Mouse (Mus musculus) embryonic facial prominence, embryonic 11.5 days (tissue): ENCODE measurements at regions not wholly inside any gene's neighbourhood (a gene's known extent, or its start where the extent isn't known, plus 50 kb on each side); places are given as distances from the start of the nearest gene placed in this dataset.

Source experiments
- ATAC-seq: fragments of 200-750 bp; cut with Nextera tagmentation; replicated peaks from 2 replicates; pipeline ENCODE4 v1.8.0; 2017; ENCODE audit warnings: low read depth; ENCODE audit not compliant: insufficient number of reproducible peaks, low FRiP score, low TSS enrichment
- DNase-seq: peaks from one replicate; pipeline ENCODE4 v3.0.0-alpha.2; 2015; ENCODE audit warnings: low spot score
- H3K27ac ChIP-seq: fragments of 300-500 bp; sonication (generic); replicated peaks from 2 replicates; pipeline ENCODE4 v1.5.1; 2014; ENCODE audit warnings: mild to moderate bottlenecking, low read depth, low read length, control low read depth
- H3K27me3 ChIP-seq: fragments of 300-500 bp; sonication (generic); 2 replicates; pipeline ENCODE4 v1.6.1; 2014; ENCODE audit warnings: mild to moderate bottlenecking, low read length, moderate library complexity, mixed read lengths; ENCODE audit not compliant: control insufficient read depth, insufficient read depth
- H3K36me3 ChIP-seq: fragments of 300-500 bp; sonication (generic); replicated peaks from 2 replicates; pipeline ENCODE4 v1.6.1; 2014; ENCODE audit warnings: low read depth, mild to moderate bottlenecking, low read length, moderate library complexity, mixed read lengths; ENCODE audit not compliant: control insufficient read depth, insufficient read depth
- H3K4me1 ChIP-seq: fragments of 300-500 bp; sonication (generic); 2 replicates; pipeline ENCODE4 v1.6.1; 2014; ENCODE audit warnings: low read length, mixed read lengths; ENCODE audit not compliant: control insufficient read depth, insufficient read depth
- H3K4me2 ChIP-seq: fragments of 300-500 bp; sonication (generic); 2 replicates; pipeline ENCODE4 v1.6.1; 2014; ENCODE audit warnings: low read depth, mild to moderate bottlenecking, control low read depth, low read length, moderate library complexity
- H3K4me3 ChIP-seq: fragments of 300-500 bp; sonication (generic); 2 replicates; pipeline ENCODE4 v1.5.1; 2014; ENCODE audit warnings: low read depth, low read length, control low read depth
- H3K9ac ChIP-seq: fragments of 300-500 bp; sonication (generic); replicated peaks from 2 replicates; pipeline ENCODE4 v1.6.1; 2014; ENCODE audit warnings: mild to moderate bottlenecking, control low read depth, low read length
- H3K9me3 ChIP-seq: fragments of 300-500 bp; sonication (generic); replicated peaks from 2 replicates; pipeline ENCODE4 v1.6.1; 2016; ENCODE audit warnings: mild to moderate bottlenecking, low read length, inconsistent platforms, mixed read lengths; ENCODE audit not compliant: control insufficient read depth
- WGBS: fragments of 180-500 bp; shearing (Covaris S2); extraction: QIAGEN DNeasy Blood & Tissue Kit; methylation state at CpG from one replicate; pipeline ENCODE4 v1.1.7; 2014; 5-methylcytosine and 5-hydroxymethylcytosine counted together

DNA sequence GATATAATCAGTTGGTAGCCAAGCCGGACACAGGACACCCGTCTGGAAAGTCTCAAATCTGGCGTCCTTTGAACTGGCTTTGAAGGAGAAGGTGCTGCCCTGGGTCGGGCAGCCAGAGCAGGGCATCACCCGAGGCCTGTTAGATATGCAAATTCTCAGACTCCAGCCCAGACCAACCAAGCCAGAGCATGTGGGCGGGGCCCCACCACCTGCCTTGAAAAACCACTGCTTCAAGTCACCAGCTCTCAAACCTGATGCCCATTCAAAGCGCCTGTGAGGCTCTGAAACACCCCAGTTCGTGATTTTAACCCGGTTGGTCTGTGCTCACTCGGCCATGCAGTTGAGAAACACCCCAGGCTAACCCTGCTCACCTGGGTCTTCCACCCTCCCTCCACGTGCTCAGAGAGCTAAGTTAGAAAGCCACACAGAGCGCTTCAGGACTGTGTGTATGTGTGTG lies 101.6 kb downstream of the Utp6 start:
- no peak overlapping the region for H3K4me3 ChIP-seq
- ATAC-seq (no peak), DNase-seq (peak; percentile 17)
- H3K27ac ChIP-seq = no peak overlapping the region
- no peak overlapping the region for H3K9ac ChIP-seq
- no peaks in the 10 kb centered on the region for H3K9me3 ChIP-seq
- no peaks in the 10 kb centered on the region for H3K4me1 ChIP-seq
- no peak overlapping the region for H3K4me2 ChIP-seq
- no peaks in the 10 kb centered on the region for H3K27me3 ChIP-seq
- H3K36me3 ChIP-seq = no peaks in the 10 kb centered on the region
- WGBS = 31% methylated on average over 12 of the region's 12 CpGs

DNA sequence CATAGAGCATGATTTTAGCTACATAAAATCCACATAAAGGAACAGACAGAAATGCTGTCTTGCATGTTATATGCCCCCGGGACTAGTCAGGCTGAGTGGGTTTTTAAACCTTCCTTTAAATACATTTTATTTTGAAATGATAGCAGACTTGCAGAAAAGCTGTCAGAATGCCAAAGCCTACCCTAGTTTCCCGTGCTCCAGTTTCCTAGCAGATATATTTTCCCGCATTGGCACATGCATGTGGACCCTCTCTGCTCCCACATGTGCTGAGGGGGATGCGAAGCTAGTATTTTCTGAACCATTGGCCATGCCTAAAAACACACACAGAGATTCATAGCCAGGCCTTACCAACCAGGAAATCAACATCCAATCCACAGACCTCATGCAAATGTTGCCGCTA lies 105.8 kb downstream of the Utp6 start:
- 87% methylated on average over 5 of the region's 5 CpGs for WGBS
- Histone ChIP-seq H3K4me3 (no peak overlapping the region), H3K27ac (no peak overlapping the region), H3K27me3 (no peaks in the 10 kb centered on the region), H3K9ac (no peak overlapping the region), H3K36me3 (no peaks in the 10 kb centered on the region), H3K9me3 (no peaks in the 10 kb centered on the region), H3K4me2 (no peak overlapping the region), H3K4me1 (no peaks in the 10 kb centered on the region)
- DNase-seq (no peak), ATAC-seq (no peak)

DNA sequence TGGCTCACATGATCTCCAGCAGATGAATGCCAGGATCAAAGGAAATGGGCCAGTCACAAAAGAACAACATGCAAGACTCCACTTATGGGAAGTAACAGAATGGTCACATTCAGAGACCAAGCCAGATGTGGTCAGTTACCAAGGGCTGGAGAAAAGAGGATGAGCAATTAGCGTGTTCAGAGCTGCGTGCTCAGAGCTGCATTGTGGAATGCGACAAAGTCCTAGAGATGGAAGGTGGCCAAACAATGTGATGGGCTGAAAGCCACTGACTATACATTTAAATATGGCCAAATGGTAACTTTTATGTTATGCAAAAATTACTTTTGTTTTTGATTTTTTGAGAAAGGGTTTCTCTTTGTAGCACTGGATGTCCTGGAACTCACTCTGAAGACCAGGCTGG lies 112.6 kb downstream of the Utp6 start:
- Histone ChIP-seq H3K27ac (no peak overlapping the region), H3K4me1 (no peaks in the 10 kb centered on the region), H3K9ac (no peak overlapping the region), H3K9me3 (no peaks in the 10 kb centered on the region), H3K36me3 (no peaks in the 10 kb centered on the region), H3K4me3 (no peak overlapping the region), H3K4me2 (no peak overlapping the region), H3K27me3 (no peaks in the 10 kb centered on the region)
- WGBS = 82% methylated on average over 3 of the region's 3 CpGs
- DNase-seq = no peak
- ATAC-seq = no peak

DNA sequence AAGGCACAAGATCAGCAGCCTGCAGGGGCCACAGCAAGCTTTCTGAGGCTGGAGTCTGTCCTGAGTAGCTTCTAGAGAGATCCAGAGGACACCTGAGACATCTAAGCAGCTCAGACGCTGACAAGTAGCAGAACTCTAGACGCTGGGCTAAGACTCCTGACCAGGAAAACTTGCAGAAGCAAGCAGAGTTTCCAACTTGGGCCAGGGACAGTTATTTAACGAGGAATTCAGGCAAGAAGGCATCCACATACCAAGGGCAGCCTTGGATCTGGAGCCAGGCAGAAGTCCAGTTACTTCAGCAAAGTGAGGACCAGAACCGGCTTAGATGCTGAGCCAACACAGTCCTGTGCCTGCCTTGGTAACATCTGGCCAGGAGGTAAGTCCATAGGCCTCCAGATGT lies 117.8 kb downstream of the Utp6 start:
- ATAC-seq = no peak
- no peak overlapping the region for H3K4me3 ChIP-seq
- WGBS = 77% methylated on average over 4 of the region's 4 CpGs

DNA sequence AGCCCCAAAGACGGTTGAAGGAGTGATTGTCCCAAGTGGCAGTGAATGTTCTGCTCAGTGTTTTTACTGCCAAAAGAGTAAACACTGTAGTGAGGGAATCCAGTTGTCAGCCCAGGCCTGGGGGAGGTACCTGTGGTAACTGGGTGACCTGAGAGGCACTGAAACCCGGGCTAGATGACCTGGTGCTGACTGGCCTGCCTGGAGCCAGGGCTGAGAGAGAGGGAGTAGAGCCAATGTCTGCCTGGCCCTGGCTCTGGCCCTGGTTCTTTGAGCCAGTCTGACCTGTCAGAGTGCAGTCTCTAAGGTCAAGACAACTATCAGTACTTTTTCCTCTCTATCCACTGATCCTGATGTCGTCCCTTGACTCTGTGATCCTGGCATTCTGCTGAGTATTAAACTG lies 119.2 kb downstream of the Utp6 start:
- no peak overlapping the region for H3K4me3 ChIP-seq
- ATAC-seq (no peak), DNase-seq (no peak)
- H3K4me1 ChIP-seq = no peaks in the 10 kb centered on the region
- H3K4me2 ChIP-seq = no peak overlapping the region
- no peaks in the 10 kb centered on the region for H3K9me3 ChIP-seq
- H3K9ac ChIP-seq = no peak overlapping the region
- no peaks in the 10 kb centered on the region for H3K27me3 ChIP-seq
- 71% methylated on average over 3 of the region's 3 CpGs for WGBS
- H3K36me3 ChIP-seq = no peaks in the 10 kb centered on the region
- no peak overlapping the region for H3K27ac ChIP-seq

More for the DNA sequence above, 117.8 kb downstream of the Utp6 start:
- Histone ChIP-seq H3K27ac (no peak overlapping the region), H3K4me1 (no peaks in the 10 kb centered on the region), H3K9ac (no peak overlapping the region), H3K27me3 (no peaks in the 10 kb centered on the region), H3K4me2 (no peak overlapping the region), H3K36me3 (no peaks in the 10 kb centered on the region), H3K9me3 (no peaks in the 10 kb centered on the region)
- no peak for DNase-seq

DNA sequence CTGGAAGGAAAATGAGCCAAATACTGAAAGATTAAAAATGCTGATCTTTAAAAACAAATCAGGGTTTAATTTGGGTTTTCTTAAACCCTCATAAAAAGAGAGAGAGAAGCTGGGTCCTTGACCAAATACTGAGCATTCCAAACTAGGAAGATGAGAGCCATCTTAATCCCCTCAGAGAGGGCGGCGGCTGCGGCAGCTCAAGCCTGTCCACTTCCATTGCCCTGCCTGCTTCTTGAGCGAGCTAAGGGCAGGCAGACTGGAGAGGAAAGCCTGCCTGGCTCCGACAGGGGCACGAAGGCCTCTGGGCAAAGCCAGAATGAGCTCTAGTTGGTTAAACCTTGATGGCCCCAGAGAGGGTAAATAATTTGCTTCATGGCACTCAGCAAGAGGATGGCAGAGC lies 122.2 kb downstream of the Utp6 start:
- no peak for ATAC-seq
- Histone ChIP-seq H3K27ac (no peak overlapping the region), H3K36me3 (no peaks in the 10 kb centered on the region), H3K4me1 (no peaks in the 10 kb centered on the region), H3K4me2 (no peak overlapping the region), H3K4me3 (no peak overlapping the region), H3K27me3 (no peaks in the 10 kb centered on the region), H3K9me3 (no peaks in the 10 kb centered on the region), H3K9ac (no peak overlapping the region)
- DNase-seq = no peak
- 74% methylated on average over 6 of the region's 6 CpGs for WGBS

DNA sequence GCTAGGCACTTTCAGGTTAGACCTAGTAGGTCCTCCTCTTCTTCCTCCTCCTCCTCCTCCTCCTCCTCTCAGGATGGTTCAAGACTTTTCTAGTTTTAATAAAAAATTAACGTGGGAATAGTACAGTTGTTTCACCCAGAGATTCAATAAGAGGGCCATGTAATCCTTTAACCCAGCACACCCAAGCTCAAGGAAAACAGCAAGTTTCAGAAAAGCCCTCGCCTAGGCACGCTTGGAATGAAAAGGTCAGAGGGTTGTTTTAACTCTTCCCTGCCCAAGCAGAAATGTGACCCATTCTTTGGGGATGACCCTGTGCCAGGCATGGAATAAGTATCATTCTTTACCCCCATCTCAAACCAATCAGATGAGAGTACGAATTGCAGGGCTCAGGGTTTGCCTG lies 124.1 kb downstream of the Utp6 start:
- Histone ChIP-seq H3K9ac (no peak overlapping the region), H3K9me3 (no peaks in the 10 kb centered on the region), H3K4me1 (no peaks in the 10 kb centered on the region), H3K4me3 (no peak overlapping the region), H3K27ac (no peak overlapping the region), H3K36me3 (no peaks in the 10 kb centered on the region), H3K4me2 (no peak overlapping the region), H3K27me3 (no peaks in the 10 kb centered on the region)
- no peak for DNase-seq
- WGBS = 25% methylated on average over 4 of the region's 4 CpGs
- no peak for ATAC-seq

DNA sequence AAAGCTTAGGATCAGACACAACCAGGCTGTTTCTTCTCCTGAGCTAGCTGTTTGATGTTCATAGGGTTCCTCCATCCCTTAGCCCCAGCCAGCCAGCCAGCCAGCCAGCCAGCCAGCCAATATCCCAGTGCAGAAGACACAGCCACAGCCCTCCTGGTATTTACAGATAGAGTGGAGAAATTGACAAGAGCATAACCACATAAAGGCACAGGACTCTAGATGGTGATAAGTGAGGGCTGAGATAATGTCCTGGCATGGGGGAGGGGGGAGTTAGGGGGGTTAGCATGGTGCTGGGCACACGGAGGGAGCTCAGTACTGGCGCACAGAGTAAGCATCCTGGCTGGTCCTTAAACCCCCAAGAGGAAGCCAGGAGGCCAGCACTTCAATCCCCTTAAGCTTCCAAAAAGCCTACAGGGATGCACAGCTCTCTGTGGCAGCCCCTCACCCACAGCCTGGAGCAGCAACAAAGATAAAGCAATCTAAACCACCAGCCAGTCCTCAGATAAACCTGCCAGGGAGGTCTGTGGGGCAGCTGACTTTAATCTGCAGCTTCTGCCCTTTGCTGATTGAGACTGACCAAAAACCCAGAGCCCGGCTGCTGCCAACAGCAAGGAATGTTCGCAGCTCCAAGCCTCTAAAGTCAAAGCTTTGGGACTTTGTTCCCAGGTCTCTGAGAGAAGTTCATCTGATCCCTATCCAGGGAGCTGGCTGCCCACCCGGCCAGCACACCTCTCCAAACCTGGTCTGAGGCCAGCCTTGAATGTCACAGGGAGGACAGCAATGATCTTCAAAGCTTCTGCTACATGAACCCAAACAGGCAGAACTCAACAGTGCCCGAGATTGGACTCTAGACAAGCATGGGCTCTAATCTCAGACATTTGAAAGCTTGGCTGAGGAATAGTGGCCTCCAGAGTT lies 124.9 kb downstream of the Utp6 start:
- Histone ChIP-seq H3K36me3 (no peaks in the 10 kb centered on the region), H3K4me3 (no peak overlapping the region), H3K4me2 (no peak overlapping the region), H3K27me3 (no peaks in the 10 kb centered on the region), H3K9me3 (no peaks in the 10 kb centered on the region), H3K4me1 (no peaks in the 10 kb centered on the region), H3K9ac (no peak overlapping the region), H3K27ac (no peak overlapping the region)
- no peak for ATAC-seq
- WGBS = 38% methylated on average over 6 of the region's 6 CpGs
- no peak for DNase-seq
